Mouse (Mus musculus) liver, embryonic 14.5 days (tissue): ENCODE measurements around the gene Tpm1. TPM values are rescaled to one million over a fixed set of nuclear protein-coding genes. Genes with fewer than 3 reads are reported as not detected.
A peak's percentile ranks its signal among the peaks of the same experiment; 100 is the strongest.

Experiments used
- ATAC-seq: fragments of 200-750 bp; cut with Nextera tagmentation; 2 replicates; pipeline ENCODE4 v1.8.0; 2017; ENCODE audit warnings: moderate number of reproducible peaks, mild to moderate bottlenecking, moderate library complexity; ENCODE audit not compliant: insufficient read depth
- DNase-seq, 3 experiments: peaks; one replicate each; pipeline ENCODE4 v3.0.0-alpha.2; 2012 to 2013; ENCODE audit warnings: low read depth in 3 of 3, low spot score in 3 of 3
- H3K27ac ChIP-seq: fragments of 300-500 bp; sonication (generic); 2 replicates; pipeline ENCODE4 v1.5.1; 2014; ENCODE audit warnings: moderate library complexity, mild to moderate bottlenecking, control low read depth, inconsistent platforms
- H3K27me3 ChIP-seq: fragments of 300-500 bp; sonication (generic); 2 replicates; pipeline ENCODE4 v1.6.1; 2014; ENCODE audit warnings: mild to moderate bottlenecking, low read length, moderate library complexity; ENCODE audit not compliant: control insufficient read depth, insufficient read depth
- H3K36me3 ChIP-seq: fragments of 300-500 bp; sonication (generic); replicated peaks from 2 replicates; pipeline ENCODE4 v1.6.1; 2014; ENCODE audit warnings: low read depth; ENCODE audit not compliant: control insufficient read depth, insufficient read depth
- H3K4me1 ChIP-seq, 2 experiments: fragments of 200-500 bp in 1 of 2; fragments of 300-500 bp in 1 of 2; sonication (generic) in 1 of 2; replicated peaks; 2 replicates each; pipeline ENCODE4 v1.6.1; 2012 to 2014; ENCODE audit warnings: antibody characterized with exemption in 1 of 2, inconsistent platforms in 1 of 2, low read length in 1 of 2; ENCODE audit not compliant: control insufficient read depth in 2 of 2, insufficient read depth in 2 of 2
- H3K4me2 ChIP-seq: fragments of 300-500 bp; sonication (generic); 2 replicates; pipeline ENCODE4 v1.6.1; 2014; ENCODE audit warnings: low read depth, mild to moderate bottlenecking, control low read depth, moderate library complexity
- H3K4me3 ChIP-seq, 2 experiments: fragments of 200-500 bp in 1 of 2; fragments of 300-500 bp in 1 of 2; sonication (generic) in 1 of 2; 2 replicates each; pipeline ENCODE4 v1.5.1; 2012 to 2014; ENCODE audit warnings: low read depth in 2 of 2, low read length in 2 of 2, mild to moderate bottlenecking in 2 of 2, control low read depth in 1 of 2, inconsistent platforms in 1 of 2, moderate library complexity in 1 of 2; ENCODE audit not compliant: insufficient read depth in 1 of 2
- H3K9ac ChIP-seq: fragments of 300-500 bp; sonication (generic); replicated peaks from 2 replicates; pipeline ENCODE4 v1.6.1; 2014; ENCODE audit warnings: mild to moderate bottlenecking, control low read depth, moderate library complexity
- H3K9me3 ChIP-seq: fragments of 300-500 bp; sonication (generic); 2 replicates; pipeline ENCODE4 v1.6.1; 2016; ENCODE audit warnings: low read length, mixed read lengths; ENCODE audit not compliant: control insufficient read depth
- CTCF ChIP-seq: IDR thresholded peaks from 2 replicates; pipeline ENCODE4 v1.5.1; 2016; ENCODE audit warnings: antibody characterized with exemption, low read depth, control low read depth
- EP300 ChIP-seq: IDR thresholded peaks from 2 replicates; pipeline ENCODE4 v1.6.1; 2016; ENCODE audit warnings: antibody characterized with exemption, low read depth
- WGBS: fragments of 180-500 bp; shearing (Covaris S2); extraction: QIAGEN DNeasy Blood & Tissue Kit; methylation state at CpG from one replicate; pipeline ENCODE4 v1.1.7; 2014; ENCODE audit not compliant: insufficient replicate concordance; 5-methylcytosine and 5-hydroxymethylcytosine counted together
- polyA plus RNA-seq, 2 experiments: library from polyadenylated mRNA; depleted of rRNA in 1 of 2; stranded (reverse) in 1 of 2; unstranded in 1 of 2; fragments of >200 nt; fragmentation: Nextera tagmentation in 1 of 2; extraction: Ambion mirVana in 1 of 2; gene quantifications; 2 replicates each; pipeline versions ENCODE4 v1.2.1 to v1.2.3; 2012 to 2014

The Tpm1 gene
- 49.2 and 87.4 TPM in 2 replicates for polyA plus RNA-seq (2012; rRNA removed)
- polyA plus RNA-seq (2014; fragmentation: Nextera tagmentation; extraction: Ambion mirVana): 113 and 116 TPM in 2 replicates

DNA sequence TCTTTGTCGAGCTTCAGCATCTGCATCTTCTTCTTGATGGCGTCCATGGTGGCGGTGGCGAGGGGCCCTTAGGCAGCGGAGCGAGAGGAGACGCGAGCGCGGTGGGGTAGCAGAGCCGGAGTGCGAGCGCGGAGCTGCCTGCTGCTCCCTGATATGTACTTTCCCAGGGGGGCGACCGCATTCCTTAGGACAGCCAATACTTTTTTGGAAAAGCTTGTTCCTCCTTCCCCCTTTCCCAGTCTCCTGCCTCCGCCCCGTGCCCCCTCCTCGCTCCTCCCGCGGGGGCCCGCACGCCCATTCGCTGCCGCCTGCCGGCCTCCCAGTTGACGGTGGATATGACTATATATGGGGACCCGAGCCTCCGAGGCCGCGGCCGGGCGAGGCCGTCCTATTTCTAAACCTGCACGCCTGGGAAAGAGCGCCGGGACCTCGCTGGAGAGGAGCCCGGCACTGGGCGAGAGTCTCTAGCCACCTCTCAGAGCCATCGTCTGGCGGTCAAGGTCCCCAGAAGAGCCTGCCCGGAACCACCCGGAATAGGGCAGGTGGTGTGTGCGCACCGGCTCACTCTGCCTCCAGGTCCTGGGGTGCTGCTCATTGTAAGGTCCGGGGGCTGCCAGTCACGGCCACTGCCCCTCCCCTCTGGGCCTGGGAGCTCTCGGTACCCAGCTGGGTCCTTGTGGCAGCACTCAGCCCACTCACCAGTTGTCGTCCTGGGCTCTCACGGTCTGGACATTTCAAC, at the start of gene Tpm1:
Gene Tpm1 (minus strand): TSS at position 321 of the 739 bp plus-strand sequence.
- WGBS: 2% methylated on average over 45 of the region's 51 CpGs
- no peak within 1 kb of the TSS for H3K27ac ChIP-seq
- DNase-seq: no peak

DNA sequence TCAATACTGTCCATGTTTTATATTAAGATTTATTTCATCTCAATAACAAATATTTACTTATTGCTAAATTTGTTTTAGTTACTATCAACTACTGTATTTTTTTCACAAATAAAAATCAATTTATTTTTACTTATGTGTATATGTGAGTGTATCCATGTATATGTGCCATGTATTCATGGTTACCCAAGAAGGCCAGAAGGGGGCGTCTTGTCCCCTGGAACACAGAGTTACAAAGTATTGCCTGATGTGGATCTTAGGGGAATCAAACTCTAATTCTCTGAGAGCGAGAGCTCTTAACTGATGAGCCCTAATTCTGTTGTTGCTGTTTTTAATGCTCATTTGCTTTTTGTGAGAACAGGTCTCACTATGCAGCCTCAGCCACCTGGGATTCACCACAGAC, 45.2 kb upstream of the Tpm1 start:
- Histone ChIP-seq H3K4me2 (no peak overlapping the region), H3K36me3 (no peaks in the 10 kb centered on the region), H3K4me3 (no peak overlapping the region), H3K9ac (no peak overlapping the region), H3K27me3 (no peaks in the 10 kb centered on the region), H3K27ac (no peak overlapping the region), H3K4me1 (peaks cover 0 to 9% of the 10 kb centered on the region in 2 experiments; a peak in 2 of 4 replicates), H3K9me3 (no peaks in the 10 kb centered on the region)
- 58% methylated on average over 2 of the region's 2 CpGs for WGBS
- TF ChIP-seq EP300: no peak
- no peak; the same call in 1 of the 2 replicates for TF ChIP-seq CTCF
- ATAC-seq (no peak), DNase-seq (no peak)

More for the DNA sequence above, at the start of gene Tpm1:
- Histone ChIP-seq H3K4me2 (peak within 1 kb of the TSS; percentile 64), H3K36me3 (no peaks in the 10 kb centered on the region), H3K9me3 (no peaks in the 10 kb centered on the region), H3K27me3 (peaks cover 74% of the 10 kb centered on the region), H3K4me3 (peak within 1 kb of the TSS; percentile 48), H3K4me1 (peaks cover 0 to 2% of the 10 kb centered on the region in 2 experiments; a peak in 3 of 4 replicates), H3K9ac (no peak within 1 kb of the TSS)
- ATAC-seq: no peak
- TF ChIP-seq EP300 (no peak), CTCF (no peak)

DNA sequence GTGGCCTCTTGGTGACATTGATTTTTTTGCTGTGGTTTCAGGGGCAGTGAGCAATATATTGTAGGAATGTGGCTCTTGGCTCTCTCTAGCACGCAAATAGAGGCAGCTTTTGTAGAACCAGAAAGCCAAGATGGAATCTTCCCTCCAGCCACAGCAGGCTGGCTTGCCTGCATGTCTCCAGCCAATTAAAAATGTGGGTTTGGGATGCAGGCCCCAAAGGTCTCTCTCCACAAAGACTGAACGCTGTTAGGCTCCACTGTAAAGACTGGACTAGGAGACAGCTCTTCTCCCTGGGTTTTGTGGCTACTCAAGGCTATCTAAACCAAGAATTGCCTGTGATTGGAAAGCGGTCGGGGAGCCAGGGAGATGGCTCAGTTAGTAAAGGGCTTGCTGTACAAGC, 43.0 kb upstream of the Tpm1 start:
- no peak for ATAC-seq
- Histone ChIP-seq H3K27ac (no peak overlapping the region), H3K9me3 (no peaks in the 10 kb centered on the region), H3K4me1 (peaks cover 0 to 3% of the 10 kb centered on the region in 2 experiments; a peak in 2 of 4 replicates), H3K27me3 (no peaks in the 10 kb centered on the region), H3K36me3 (no peaks in the 10 kb centered on the region), H3K9ac (no peak overlapping the region), H3K4me2 (no peak overlapping the region), H3K4me3 (no peak overlapping the region)
- TF ChIP-seq EP300 (no peak), CTCF (no peak)
- WGBS: 66% methylated on average over 4 of the region's 4 CpGs
- DNase-seq: no peak

GRCm38 (mm10) chr9:67091598-67091997, 42.4 kb upstream of the Tpm1 start:
- no peak overlapping the region for H3K4me2 ChIP-seq
- DNase-seq: no peak
- no peaks in the 10 kb centered on the region for H3K27me3 ChIP-seq
- WGBS: 46% methylated on average over 7 of the region's 7 CpGs
- H3K4me3 ChIP-seq: no peak overlapping the region
- no peak for ATAC-seq
- no peaks in the 10 kb centered on the region for H3K36me3 ChIP-seq
- H3K4me1 ChIP-seq: peaks cover 0 to 3% of the 10 kb centered on the region in 2 experiments; a peak in 2 of 4 replicates
- H3K9me3 ChIP-seq: no peaks in the 10 kb centered on the region
- H3K9ac ChIP-seq: no peak overlapping the region
- TF ChIP-seq CTCF: no peak
- TF ChIP-seq EP300: no peak
- H3K27ac ChIP-seq: no peak overlapping the region

GRCm38 (mm10) chr9:67091151-67091550, 41.9 kb upstream of the Tpm1 start:
- Histone ChIP-seq H3K9me3 (no peaks in the 10 kb centered on the region), H3K4me1 (peaks cover 0 to 3% of the 10 kb centered on the region in 2 experiments; a peak in 2 of 4 replicates), H3K9ac (no peak overlapping the region), H3K4me2 (no peak overlapping the region), H3K4me3 (no peak overlapping the region), H3K36me3 (no peaks in the 10 kb centered on the region), H3K27me3 (no peaks in the 10 kb centered on the region), H3K27ac (no peak overlapping the region)
- WGBS: 84% methylated on average over 11 of the region's 11 CpGs
- no peak for DNase-seq
- no peak for ATAC-seq
- TF ChIP-seq EP300 (no peak), CTCF (no peak)
